Mouse (Mus musculus) intestine, postnatal 0 days (tissue): ENCODE data around the gene Atxn7l1. TPM values are rescaled to one million over a fixed set of nuclear protein-coding genes. Genes with fewer than 3 reads are reported as not detected.

Source experiments
- ATAC-seq: fragments of 200-750 bp; cut with Nextera tagmentation; 2 replicates; pipeline ENCODE4 v1.8.0; 2017; ENCODE audit warnings: mild to moderate bottlenecking, moderate TSS enrichment, moderate library complexity
- H3K27ac ChIP-seq: fragments of 300-500 bp; sonication (generic); 2 replicates; pipeline ENCODE4 v1.5.1; 2014; ENCODE audit warnings: mild to moderate bottlenecking, low read depth, low read length, moderate library complexity
- H3K27me3 ChIP-seq: fragments of 300-500 bp; sonication (generic); replicated peaks from 2 replicates; pipeline ENCODE4 v1.6.1; 2014; ENCODE audit warnings: low read length, mixed read lengths; ENCODE audit not compliant: control insufficient read depth, insufficient read depth
- H3K36me3 ChIP-seq: fragments of 300-500 bp; sonication (generic); 2 replicates; pipeline ENCODE4 v1.6.1; 2014; ENCODE audit warnings: mild to moderate bottlenecking, moderate library complexity; ENCODE audit not compliant: control insufficient read depth, insufficient read depth
- H3K4me1 ChIP-seq: fragments of 300-500 bp; sonication (generic); replicated peaks from 2 replicates; pipeline ENCODE4 v1.6.1; 2014; ENCODE audit warnings: antibody characterized with exemption, low read length, mixed read lengths; ENCODE audit not compliant: control insufficient read depth, insufficient read depth
- H3K4me2 ChIP-seq: fragments of 300-500 bp; sonication (generic); replicated peaks from 2 replicates; pipeline ENCODE4 v1.6.1; 2014; ENCODE audit warnings: low read depth, mild to moderate bottlenecking, moderate library complexity
- H3K4me3 ChIP-seq: fragments of 300-500 bp; sonication (generic); 2 replicates; pipeline ENCODE4 v1.5.1; 2014; ENCODE audit warnings: low read depth, low read length
- H3K9ac ChIP-seq: fragments of 300-500 bp; sonication (generic); 2 replicates; pipeline ENCODE4 v1.6.1; 2014; ENCODE audit warnings: mild to moderate bottlenecking, low read depth, low read length
- H3K9me3 ChIP-seq: fragments of 300-500 bp; sonication (generic); 2 replicates; pipeline ENCODE4 v1.6.1; 2016; ENCODE audit warnings: mixed run types; ENCODE audit not compliant: control insufficient read depth
- CTCF ChIP-seq: sonication (generic); IDR thresholded peaks from 2 replicates; pipeline ENCODE4 v1.5.1; 2016; ENCODE audit warnings: low read depth, mild to moderate bottlenecking, control low read depth, antibody characterized with exemption, moderate library complexity
- WGBS: fragments of 180-500 bp; shearing (Covaris S2); extraction: QIAGEN DNeasy Blood & Tissue Kit; methylation state at CpG from one replicate; pipeline ENCODE4 v1.1.7; 2014; 5-methylcytosine and 5-hydroxymethylcytosine counted together
- polyA plus RNA-seq: library from polyadenylated mRNA; unstranded; fragments of >200 nt; fragmentation: Nextera tagmentation; extraction: Ambion mirVana; gene quantifications from 2 replicates; pipeline ENCODE4 v1.2.1, GENCODE M21; 2015

The Atxn7l1 gene
- polyA plus RNA-seq, 1 experiment from 2014 or later = 8.2 TPM

DNA sequence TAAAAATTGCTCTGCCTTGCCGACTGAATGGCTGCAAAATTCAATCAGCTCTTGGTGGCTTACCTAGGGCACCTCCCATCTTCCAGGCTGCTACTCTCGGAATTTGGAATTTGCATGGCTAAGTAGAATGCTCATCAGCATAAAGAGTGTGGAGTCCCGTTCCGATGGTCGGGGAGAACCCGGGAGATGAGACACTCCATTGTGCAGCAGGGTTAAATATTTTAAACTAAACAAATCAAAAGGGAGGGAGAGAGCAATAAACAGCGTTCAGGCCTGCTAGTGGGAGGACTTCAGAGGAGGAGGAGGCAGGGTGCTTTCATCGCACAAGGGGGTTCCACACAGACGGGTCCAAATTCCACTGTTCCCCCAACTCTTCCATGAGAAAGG lies 155.9 kb downstream of the Atxn7l1 start:
- no peak for TF ChIP-seq CTCF
- H3K9me3 ChIP-seq = no peaks in the 10 kb centered on the region
- no peaks in the 10 kb centered on the region; the same call in 1 of the 2 replicates for H3K36me3 ChIP-seq
- H3K9ac ChIP-seq = peak overlapping the region; percentile 41; the same call in 1 of the 2 replicates
- peak overlapping the region; percentile 57 for H3K4me3 ChIP-seq
- peak overlapping the region; percentile 81; the same call in 1 of the 2 replicates for H3K27ac ChIP-seq
- no peaks in the 10 kb centered on the region for H3K27me3 ChIP-seq
- 14% methylated on average over 9 of the region's 9 CpGs for WGBS
- ATAC-seq = peak; percentile 22; the same call in 1 of the 2 replicates
- no peaks in the 10 kb centered on the region for H3K4me1 ChIP-seq
- peak overlapping the region; percentile 91 for H3K4me2 ChIP-seq

DNA sequence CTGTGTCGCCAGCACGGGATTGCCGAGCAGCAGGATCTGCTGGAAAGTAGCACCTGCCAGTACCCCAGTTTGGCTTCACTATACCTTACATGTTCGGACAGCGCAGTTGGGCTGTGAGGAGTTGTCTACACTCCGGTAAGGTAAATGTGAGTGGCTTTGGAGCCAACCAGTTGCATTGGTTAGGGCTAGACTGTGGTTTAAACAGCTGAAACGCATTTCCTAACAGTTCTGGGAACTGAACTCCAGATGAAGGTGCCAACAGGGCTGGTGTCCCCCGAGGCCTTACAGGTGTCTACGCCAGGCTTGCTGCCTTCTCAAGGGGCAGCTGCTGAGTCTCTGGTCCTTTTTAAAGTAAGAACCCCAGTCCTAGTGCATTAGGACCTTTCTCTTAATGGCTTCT lies 157.6 kb downstream of the Atxn7l1 start:
- Histone ChIP-seq H3K4me1 (no peaks in the 10 kb centered on the region), H3K4me2 (no peak overlapping the region), H3K36me3 (no peaks in the 10 kb centered on the region; the same call in 1 of the 2 replicates), H3K27me3 (no peaks in the 10 kb centered on the region), H3K9me3 (no peaks in the 10 kb centered on the region), H3K27ac (no peak overlapping the region), H3K9ac (no peak overlapping the region), H3K4me3 (no peak overlapping the region)
- TF ChIP-seq CTCF = no peak
- no peak for ATAC-seq
- 92% methylated on average over 9 of the region's 9 CpGs for WGBS

DNA sequence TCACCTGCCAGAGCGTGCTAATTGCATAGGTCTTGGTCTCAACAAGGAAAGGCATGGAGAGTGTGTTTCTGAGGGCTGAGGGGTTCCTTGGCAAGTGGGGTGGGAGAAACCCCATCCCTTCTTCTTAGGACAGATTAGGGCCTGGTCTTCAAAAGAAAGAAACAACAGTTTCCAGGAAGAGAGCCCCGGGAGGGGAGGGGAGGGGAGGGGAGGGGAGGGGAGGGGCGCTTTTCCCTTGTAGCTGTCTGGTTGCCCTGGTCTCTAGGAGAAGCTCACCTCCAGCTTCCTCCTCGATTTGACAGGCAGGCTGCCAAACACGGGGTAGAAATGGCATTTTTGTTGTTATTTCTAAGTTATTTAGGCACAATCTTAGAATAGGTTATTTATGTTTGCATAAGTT lies 159.0 kb downstream of the Atxn7l1 start:
- no peak overlapping the region for H3K9ac ChIP-seq
- no peak overlapping the region for H3K4me2 ChIP-seq
- no peaks in the 10 kb centered on the region for H3K4me1 ChIP-seq
- no peak overlapping the region for H3K4me3 ChIP-seq
- ATAC-seq = no peak
- no peak for TF ChIP-seq CTCF
- no peaks in the 10 kb centered on the region for H3K9me3 ChIP-seq
- H3K27ac ChIP-seq = no peak overlapping the region
- H3K27me3 ChIP-seq = no peaks in the 10 kb centered on the region
- no peaks in the 10 kb centered on the region; the same call in 1 of the 2 replicates for H3K36me3 ChIP-seq
- WGBS = 60% methylated on average over 3 of the region's 5 CpGs

DNA sequence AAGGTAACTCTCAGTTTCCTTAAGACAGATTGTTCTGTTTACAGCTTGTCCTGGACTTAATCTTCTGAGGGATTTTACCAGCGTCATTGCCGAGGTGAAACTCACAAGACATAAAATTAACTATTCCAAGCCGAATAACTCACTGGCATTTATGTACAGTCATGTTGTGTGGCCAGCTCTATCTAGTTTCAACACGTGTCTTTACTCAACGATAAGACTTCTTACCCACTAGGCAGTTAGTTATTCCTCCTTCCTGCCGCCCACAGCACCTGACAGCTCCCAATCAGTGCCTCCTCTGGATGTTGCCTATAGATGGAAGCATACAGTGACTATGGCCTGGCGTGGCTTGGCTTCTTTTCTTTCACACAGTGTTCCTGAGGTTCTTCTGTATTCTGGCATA lies 161.2 kb downstream of the Atxn7l1 start:
- Histone ChIP-seq H3K9me3 (no peaks in the 10 kb centered on the region), H3K27ac (no peak overlapping the region), H3K4me1 (peaks cover 1% of the 10 kb centered on the region), H3K4me3 (no peak overlapping the region), H3K36me3 (no peaks in the 10 kb centered on the region; the same call in 1 of the 2 replicates), H3K4me2 (no peak overlapping the region), H3K27me3 (no peaks in the 10 kb centered on the region), H3K9ac (no peak overlapping the region)
- no peak for TF ChIP-seq CTCF
- no peak for ATAC-seq
- 82% methylated on average over 7 of the region's 7 CpGs for WGBS

DNA sequence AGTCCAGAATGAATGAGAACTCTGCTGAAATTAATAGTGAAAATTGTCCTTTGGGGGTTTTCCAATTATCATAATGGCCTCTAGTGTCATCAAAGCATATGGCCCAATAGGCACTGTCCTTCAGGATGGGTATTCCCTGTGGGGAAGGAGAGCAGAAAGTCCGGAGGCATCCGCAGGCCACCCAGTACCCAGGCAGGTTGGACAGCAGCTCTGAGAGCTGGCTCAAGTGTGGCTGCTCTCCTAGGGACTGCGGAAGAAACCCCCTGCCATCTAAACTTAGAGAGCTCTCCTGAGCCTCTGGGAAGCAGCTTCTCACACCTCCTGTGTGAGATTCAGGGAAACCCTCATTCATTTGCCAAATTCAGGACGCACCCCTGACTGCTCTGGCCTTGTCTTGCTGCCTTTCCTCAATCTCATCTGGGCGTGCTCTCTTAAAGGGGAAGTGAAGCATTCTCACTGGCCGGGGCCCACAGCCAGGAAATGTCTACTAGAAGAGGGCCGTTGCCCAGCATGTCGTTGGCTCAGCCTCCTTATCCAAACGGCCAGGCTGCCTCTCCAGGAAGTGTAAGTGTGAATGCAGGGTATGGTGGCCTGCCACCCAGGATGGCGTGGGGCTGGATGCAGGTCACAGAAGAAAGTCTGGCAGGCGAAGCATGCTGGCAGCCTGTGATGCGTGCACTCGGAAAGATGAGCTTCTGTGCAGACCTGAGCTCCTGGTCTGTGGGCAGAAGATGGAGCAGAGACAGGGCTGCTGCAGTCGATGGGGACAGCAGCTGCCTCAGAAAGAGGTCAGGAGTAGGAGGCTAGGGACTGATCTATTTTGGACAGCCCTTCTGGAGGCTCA lies 166.6 kb downstream of the Atxn7l1 start:
- H3K9me3 ChIP-seq = no peaks in the 10 kb centered on the region
- no peak for ATAC-seq
- peaks cover 18% of the 10 kb centered on the region for H3K4me1 ChIP-seq
- no peak overlapping the region for H3K27ac ChIP-seq
- TF ChIP-seq CTCF = no peak
- no peak overlapping the region for H3K4me3 ChIP-seq
- H3K36me3 ChIP-seq = no peaks in the 10 kb centered on the region
- H3K9ac ChIP-seq = no peak overlapping the region
- H3K4me2 ChIP-seq = peak overlapping the region; percentile 42
- 32% methylated on average over 14 of the region's 14 CpGs for whole genome bisulfite sequencing
- H3K27me3 ChIP-seq = no peaks in the 10 kb centered on the region

DNA sequence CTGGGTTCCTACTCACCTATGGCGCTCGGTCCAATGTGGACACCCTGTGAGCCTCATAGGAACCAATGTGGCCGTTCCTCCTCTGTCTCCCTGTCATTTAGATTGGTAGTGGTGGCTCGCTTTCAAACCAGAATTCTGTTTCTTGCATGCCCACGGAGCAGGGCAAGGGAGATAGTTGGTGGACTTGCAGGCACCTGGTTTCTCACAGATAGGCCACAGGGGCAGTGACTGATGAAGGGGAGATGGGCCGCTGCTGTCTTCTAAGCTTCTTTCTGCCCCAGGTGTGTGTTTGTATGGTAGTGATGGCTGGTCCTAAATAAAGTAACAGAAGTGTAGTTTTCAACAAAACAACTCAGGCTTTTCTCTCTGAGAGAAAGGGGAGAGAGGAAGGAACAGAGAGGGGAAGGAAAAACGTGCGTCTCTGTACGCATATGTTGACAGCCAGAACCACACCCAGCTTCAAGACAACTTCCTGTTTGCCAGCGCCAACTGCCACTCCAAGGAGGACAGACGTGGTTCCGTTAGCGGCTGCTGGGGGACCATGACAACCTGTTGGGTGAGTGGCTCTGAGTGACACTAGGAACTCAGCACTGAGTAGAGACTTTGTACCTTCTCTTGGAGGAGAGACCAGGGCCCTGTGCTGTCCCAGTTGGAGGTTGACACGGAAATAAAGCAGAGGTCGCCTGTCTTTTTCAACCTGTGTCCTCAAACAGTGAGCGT lies 167.6 kb downstream of the Atxn7l1 start:
- Histone ChIP-seq H3K4me3 (no peak overlapping the region), H3K27ac (peak overlapping the region; percentile 70; the same call in 1 of the 2 replicates), H3K9ac (no peak overlapping the region), H3K27me3 (no peaks in the 10 kb centered on the region), H3K4me2 (peak overlapping the region; percentile 42), H3K4me1 (peaks cover 18% of the 10 kb centered on the region), H3K36me3 (no peaks in the 10 kb centered on the region), H3K9me3 (no peaks in the 10 kb centered on the region)
- peak; percentile 94 for ATAC-seq
- no peak for TF ChIP-seq CTCF
- WGBS = 63% methylated on average over 16 of the region's 16 CpGs
